Mouse (Mus musculus): ENCODE results near the gene Tbl3.
"Not testable (repeated sequence)": the region's sequence is repeated elsewhere in the genome, so short reads cannot be mapped to it uniquely, and the experiment has no call there.

The Tbl3 gene

GRCm38 (mm10) chr17:24696011-24696697 is 11.3 kb downstream of the Tbl3 start, which contains the start of the genes Gfer and Noxo1:
Gfer (minus strand) TSS chr17:24696156.
Noxo1 (plus strand) TSS chr17:24696234.
- peak; percentile 86 for DNase-seq (ENCODE audit: low spot score)

- DNase-seq (ENCODE audit: low spot score), result no peak
Observed at GRCm38 (mm10) chr17:24695326-24696010, 12.0 kb downstream of the Tbl3 start.

GRCm38 (mm10) chr17:24692385-24692784 is 15.1 kb downstream of the Tbl3 start:
- no peak for DNase-seq (ENCODE audit: low spot score)

GRCm38 (mm10) chr17:24689251-24690081 is 18.0 kb downstream of the Tbl3 start, which contains the start of gene Syngr3:
Syngr3 (minus strand) TSS chr17:24689955.
- DNase-seq (ENCODE audit: low spot score), result no peak

- DNase-seq (ENCODE audit: low spot score), result no peak
Observed at GRCm38 (mm10) chr17:24687599-24687998, 19.9 kb downstream of the Tbl3 start.

GRCm38 (mm10) chr17:24687146-24687595 is 20.3 kb downstream of the Tbl3 start:
- peak; percentile 52 for DNase-seq (ENCODE audit: low spot score)

GRCm38 (mm10) chr17:24686514-24686913 is 20.9 kb downstream of the Tbl3 start:
- DNase-seq (ENCODE audit: low spot score), result peak; percentile 29

GRCm38 (mm10) chr17:24677500-24678080 is 29.9 kb downstream of the Tbl3 start:
- DNase-seq (ENCODE audit: low spot score), result no peak

- DNase-seq (ENCODE audit: low spot score), result no peak
Observed at GRCm38 (mm10) chr17:24676877-24677276, 30.6 kb downstream of the Tbl3 start.

- DNase-seq (ENCODE audit: low spot score), result peak; percentile 60
Observed at GRCm38 (mm10) chr17:24676187-24676586, 31.3 kb downstream of the Tbl3 start.

GRCm38 (mm10) chr17:24674277-24674676 is 33.2 kb downstream of the Tbl3 start:
- no peak for DNase-seq (ENCODE audit: low spot score)

GRCm38 (mm10) chr17:24672141-24672540 is 35.3 kb downstream of the Tbl3 start:
- DNase-seq (ENCODE audit: low spot score), result no peak

- no peak for DNase-seq (ENCODE audit: low spot score)
Observed at GRCm38 (mm10) chr17:24671346-24671745, 36.1 kb downstream of the Tbl3 start.

GRCm38 (mm10) chr17:24670246-24670844 is 37.1 kb downstream of the Tbl3 start:
- DNase-seq (ENCODE audit: low spot score), result no peak

GRCm38 (mm10) chr17:24669545-24670245 is 37.8 kb downstream of the Tbl3 start, which contains the start of gene Zfp598:
Zfp598 (plus strand) TSS chr17:24669687.
- DNase-seq (ENCODE audit: low spot score), result peak; percentile 92

GRCm38 (mm10) chr17:24669214-24669544 is 38.3 kb downstream of the Tbl3 start:
- DNase-seq (ENCODE audit: low spot score), result not testable (repeated sequence)

- peak; percentile 49 for DNase-seq (ENCODE audit: low spot score)
Observed at GRCm38 (mm10) chr17:24667416-24667815, 40.0 kb downstream of the Tbl3 start.

- DNase-seq (ENCODE audit: low spot score), result not testable (repeated sequence)
Observed at GRCm38 (mm10) chr17:24667011-24667410, 40.4 kb downstream of the Tbl3 start.

- DNase-seq (ENCODE audit: low spot score), result no peak
Observed at GRCm38 (mm10) chr17:24658017-24658758, 49.3 kb downstream of the Tbl3 start, which contains the start of gene Npw. Npw (minus strand) TSS chr17:24658457.

- no peak for DNase-seq (ENCODE audit: low spot score)
Observed at GRCm38 (mm10) chr17:24654969-24655368, 52.5 kb downstream of the Tbl3 start.
